Mouse (Mus musculus): ENCODE measurements around the gene Cga.

The Cga gene

GRCm38 (mm10) chr4:34893479-34893878, at the start of gene Cga:
Gene Cga, plus strand, starts transcription at chr4:34893779.
- DNase-seq (ENCODE audit: low read depth), result no peak

- DNase-seq (ENCODE audit: low read depth), result peak; percentile 23
Observed at GRCm38 (mm10) chr4:34843839-34844238, 49.7 kb upstream of the Cga start.

DNA sequence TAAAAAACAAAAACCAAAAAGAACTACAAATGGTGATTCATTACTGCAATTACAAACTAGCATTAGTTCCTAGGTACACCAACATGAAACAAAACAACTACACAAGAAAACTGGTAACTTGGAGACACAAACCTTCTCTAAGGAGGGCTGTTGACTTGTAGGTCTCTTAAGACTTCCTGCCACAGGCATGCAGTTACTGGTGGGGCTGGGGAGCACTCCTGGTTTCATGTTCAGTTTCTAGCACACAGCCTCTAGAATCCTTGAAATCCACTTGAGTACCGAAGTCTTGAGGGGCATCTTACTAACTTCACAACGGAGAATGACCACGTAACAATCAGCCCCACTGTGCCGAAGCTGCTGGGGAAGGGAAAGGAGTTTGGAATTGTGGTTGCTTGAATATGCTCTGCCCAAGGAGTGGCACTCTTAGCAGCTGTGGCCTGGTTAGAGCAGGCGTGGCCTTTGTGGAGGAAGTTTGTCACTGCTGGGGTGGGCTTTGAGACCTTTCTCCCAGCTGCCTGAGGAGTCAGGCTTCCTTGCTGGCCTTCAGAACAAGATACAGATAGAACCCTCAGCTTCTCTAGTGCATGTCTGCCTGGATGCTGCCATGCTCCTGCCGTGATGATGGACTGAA, 45.8 kb upstream of the Cga start:
- peak; percentile 35 for DNase-seq (ENCODE audit: low read depth)

GRCm38 (mm10) chr4:34850156-34850555, 43.4 kb upstream of the Cga start:
- DNase-seq (ENCODE audit: low read depth), result no peak

- no peak for DNase-seq (ENCODE audit: low read depth)
Observed at GRCm38 (mm10) chr4:34852051-34852450, 41.5 kb upstream of the Cga start.

- no peak for DNase-seq (ENCODE audit: low read depth)
Observed at GRCm38 (mm10) chr4:34855966-34856365, 37.6 kb upstream of the Cga start.

DNA sequence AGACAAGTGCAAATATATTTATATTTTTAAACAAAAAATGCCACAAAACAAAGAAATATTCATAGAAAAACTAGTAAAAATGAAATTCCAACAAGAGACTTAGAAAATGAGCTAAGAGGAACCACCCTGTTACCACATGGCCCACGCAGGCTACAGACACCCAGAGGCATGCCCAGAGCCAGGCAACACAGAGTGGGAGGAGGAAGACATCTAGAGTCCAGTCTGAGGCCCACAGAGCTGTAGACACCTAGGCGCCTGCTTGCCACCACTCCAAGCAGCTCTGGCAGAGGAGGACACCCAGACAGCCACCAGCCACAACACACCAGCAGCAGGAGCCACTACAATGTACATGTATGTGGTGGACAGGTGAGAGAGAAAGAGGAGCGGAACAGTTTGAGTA, 34.7 kb upstream of the Cga start:
- no peak for DNase-seq (ENCODE audit: low read depth)

GRCm38 (mm10) chr4:34859416-34859815, 34.2 kb upstream of the Cga start:
- DNase-seq (ENCODE audit: low read depth), result peak; percentile 22

DNA sequence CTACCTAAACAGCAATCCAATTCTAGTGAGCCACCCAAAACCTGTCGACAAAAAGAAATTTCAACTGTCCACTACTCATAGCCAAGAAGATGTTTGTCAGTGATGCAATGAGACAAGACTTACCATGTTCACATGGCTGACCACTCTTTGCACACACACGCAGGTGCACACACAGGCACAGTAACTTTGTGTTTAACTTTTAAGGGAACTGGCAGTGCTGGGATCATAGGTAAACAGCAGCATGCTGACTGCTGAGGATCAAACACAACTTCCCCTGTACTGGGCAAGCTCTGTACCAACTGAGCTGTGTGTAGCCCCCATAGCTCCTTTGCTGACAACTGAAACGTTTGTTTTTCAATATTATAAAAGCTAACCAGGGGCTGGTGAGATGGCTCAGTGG, 32.1 kb upstream of the Cga start:
- DNase-seq (ENCODE audit: low read depth), result no peak

DNA sequence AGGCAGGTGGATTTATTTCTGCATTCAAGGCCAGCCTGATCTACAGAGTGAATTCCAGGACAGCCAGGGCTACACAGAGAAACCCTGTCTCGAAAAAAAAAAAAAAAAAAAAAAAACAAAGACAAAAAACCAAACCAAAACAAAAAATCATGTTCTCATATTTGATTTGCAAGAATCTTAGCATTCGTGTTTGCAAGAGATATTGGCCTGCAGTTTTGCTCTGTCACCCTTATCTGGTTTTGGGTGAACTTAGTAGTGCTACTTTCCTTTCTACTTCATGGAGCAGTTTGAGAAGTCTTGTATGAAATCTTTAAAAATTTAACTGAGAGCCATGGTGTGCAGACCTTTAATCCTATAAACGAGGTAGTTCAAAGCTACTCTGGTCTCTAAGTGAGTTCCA, 23.8 kb upstream of the Cga start:
- no peak for DNase-seq (ENCODE audit: low read depth)

- DNase-seq (ENCODE audit: low read depth), result no peak
Observed at GRCm38 (mm10) chr4:34872896-34873495, 20.6 kb upstream of the Cga start.

DNA sequence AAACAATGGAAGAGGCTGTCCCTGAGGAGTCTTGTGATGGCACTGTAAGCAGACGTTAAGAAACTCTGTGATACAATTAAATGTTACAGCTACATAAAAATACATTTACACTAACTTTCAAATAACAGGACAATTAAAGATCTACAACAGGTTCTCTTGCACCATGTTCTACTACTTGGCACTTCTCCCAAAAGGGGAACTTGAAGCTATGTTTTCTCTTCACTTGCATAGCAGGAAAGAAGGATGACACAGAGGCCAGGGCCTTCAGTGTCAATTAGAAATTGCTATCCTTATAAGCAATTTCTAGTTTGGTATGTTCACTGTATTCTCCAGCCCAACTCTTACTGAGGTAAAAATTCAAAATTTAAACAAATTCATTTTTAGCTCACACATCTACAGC, 19.3 kb upstream of the Cga start:
- peak; percentile 55 for DNase-seq (ENCODE audit: low read depth)

DNA sequence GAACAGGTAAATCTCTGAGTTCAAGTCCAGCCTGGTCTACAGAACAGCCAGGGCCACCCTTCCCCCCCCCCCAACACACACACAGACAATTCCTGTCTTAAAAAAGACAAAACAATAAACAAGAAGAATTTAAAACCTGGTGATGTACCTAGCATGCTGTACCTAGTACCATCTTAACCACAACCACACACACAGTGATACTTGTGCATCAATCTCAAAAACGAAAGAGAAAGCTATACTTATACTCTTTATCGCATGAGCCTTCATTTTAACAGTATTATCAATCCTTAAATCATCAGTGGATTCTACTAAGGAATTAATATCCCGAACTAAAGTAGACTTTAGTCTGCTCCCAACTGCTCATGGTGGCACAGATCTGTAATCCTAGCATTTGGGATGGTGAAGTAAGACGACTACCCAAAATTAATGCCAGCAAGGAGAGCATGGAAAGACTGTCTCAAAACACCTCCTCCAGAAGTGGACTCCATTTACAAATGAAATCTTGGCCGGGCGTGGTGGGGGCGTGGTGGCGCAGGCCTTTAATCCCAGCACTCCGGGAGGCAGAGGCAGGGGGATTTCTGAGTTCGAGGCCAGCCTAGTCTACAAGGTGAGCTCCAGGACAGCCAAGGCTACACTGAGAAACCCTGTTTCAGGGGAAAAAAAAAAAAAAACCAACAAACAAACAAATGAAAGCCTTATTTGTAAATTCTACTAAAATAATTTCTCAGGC, 12.5 kb upstream of the Cga start:
- no peak for DNase-seq (ENCODE audit: low read depth)

DNA sequence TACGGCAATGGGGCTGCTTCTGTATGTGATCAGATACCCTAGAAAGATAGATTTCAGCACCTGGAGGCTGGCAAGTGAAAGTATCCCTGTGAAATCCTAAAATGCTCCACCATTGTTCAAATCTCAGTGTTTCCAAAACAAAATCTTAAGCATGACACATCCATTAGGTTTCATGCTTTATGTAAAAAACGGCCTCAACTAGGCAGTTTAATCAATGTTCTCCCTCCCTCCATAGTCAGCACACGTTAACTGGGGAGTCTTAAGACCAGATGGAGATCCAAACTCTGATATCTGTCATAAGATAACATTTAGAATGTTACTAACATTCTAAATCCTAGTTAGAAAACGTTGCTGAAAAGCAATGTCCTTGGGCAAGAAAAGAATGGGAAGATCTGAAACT, 11.7 kb upstream of the Cga start:
- DNase-seq (ENCODE audit: low read depth), result no peak

DNA sequence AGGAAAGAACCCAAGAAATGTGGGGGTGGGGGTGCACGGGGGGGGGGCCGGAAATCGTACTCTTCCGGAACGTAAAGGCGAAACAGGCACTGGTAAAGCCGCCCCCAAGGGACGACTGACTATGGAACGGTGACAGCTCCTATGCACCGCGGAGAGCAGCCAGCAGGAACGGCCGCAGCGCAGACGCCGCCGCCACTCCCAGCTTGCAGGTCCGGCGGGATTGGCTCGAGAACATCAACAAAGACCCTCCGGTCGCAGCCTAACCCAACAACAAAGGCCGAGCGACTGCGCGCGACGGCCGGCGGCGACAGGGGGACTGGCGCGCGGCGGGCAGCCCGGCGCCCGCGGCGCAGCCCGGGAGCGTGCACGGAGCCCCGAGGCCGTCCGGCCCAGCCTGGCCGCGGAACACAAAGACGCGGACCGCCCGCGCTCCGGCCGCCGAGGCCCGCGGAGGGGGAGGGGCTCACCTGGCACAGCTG, 11.2 kb upstream of the Cga start:
- DNase-seq (ENCODE audit: low read depth), result peak; percentile 57

- DNase-seq (ENCODE audit: low read depth), result peak; percentile 92
Observed at GRCm38 (mm10) chr4:34882818-34883217, 10.8 kb upstream of the Cga start, which contains the start of gene Zfp292. Gene Zfp292, minus strand, starts transcription at chr4:34882960.

DNA sequence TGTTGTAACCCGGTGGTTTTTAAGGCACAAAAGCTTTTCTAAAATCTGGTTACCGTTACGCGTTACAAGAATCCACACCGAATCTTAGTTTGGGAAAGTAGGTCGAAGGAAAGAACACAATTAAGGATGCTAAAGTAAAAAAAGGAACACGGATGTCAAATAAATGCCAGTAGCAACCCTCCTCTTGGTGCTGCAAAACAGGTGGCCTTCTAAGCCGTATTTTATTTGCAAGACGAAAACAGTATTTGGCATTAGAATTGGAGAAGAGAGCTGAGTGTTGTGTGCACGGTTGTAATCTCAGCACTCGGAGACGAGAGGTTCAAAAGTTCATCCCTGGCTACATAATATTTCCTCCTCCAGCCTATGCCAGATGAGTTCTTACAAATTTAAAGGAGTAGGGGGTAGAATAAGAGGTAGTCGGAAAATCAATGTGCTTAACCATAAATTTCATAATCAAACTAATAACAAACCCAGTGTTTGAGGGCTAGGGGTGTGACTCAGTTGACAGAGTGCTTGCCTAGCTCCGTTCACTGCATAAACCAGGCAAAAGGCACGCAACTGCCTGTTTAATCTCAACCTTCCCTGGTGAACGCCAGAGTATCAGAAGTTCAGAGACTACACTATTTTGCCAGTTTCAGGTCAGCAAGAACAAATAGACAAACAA, 10.1 kb upstream of the Cga start:
- peak; percentile 31 for DNase-seq (ENCODE audit: low read depth)

DNA sequence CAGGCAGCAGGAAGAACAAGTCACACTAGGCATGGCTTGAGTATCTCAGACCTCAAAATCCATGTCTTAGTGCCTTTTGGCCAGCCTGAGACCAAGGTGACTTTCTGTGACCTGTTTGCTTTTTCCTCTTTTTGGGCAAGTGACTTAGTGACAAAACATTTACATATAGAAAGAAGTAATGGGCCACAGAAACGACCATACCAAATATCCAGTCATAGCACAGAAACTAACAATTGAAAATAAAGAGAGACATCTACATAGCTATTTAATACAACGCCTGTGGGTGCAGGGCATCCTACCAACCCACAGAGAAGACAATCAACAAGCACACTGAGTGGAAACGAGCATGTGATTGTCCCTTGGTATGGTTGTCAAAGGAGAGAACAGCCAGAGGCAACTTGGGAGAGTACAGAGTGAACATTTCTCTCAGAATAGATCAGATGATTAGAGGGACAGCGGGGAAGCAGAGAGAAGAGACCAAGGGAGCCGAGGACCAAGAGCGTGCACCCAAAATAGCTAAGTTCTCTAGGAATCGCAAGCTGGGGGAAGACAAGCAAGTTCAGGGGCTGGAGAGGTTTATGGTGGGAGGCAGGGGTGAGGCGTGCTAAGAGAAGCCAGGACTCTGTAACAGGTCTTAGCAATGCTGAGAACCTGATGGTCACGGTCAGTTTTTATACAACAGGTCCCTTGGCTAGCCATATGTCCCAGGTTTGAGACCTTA, 7.8 kb upstream of the Cga start:
- no peak for DNase-seq (ENCODE audit: low read depth)

DNA sequence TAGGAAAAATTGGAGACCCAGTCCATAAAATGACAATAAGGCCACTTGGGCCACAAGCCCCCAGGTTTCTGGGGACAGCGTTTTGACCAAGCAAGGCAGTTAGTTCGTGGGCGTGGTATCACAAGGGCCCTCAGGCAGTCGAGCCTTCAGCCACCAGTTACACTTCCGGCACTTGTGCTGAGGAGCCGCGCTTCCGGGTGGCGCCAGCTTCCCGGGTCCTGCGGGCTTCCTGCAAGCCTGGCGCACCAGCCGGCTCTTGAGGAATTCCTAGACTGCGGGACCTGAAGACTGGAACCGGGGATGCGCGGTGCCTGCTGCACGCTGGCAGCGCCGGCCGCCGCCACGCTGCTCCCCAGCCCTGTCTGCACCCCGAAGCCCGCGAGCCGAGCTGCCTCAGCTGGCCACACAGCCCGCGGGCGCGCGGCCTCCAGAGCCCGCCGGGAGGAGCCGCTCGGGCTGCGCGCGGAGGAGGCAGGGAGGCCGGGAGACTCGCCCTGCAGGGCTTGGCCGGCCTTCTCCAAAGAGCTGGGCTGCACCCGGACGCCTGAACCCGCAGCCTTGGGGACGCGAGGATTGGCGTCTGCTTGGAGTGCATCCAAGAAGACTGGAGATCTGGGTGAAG, 7.0 kb upstream of the Cga start:
- peak; percentile 86 for DNase-seq (ENCODE audit: low read depth)

- DNase-seq (ENCODE audit: low read depth), result no peak
Observed at GRCm38 (mm10) chr4:34887295-34887694, 6.3 kb upstream of the Cga start.

GRCm38 (mm10) chr4:34889101-34889811, 4.3 kb upstream of the Cga start:
- no peak for DNase-seq (ENCODE audit: low read depth)

Data from 416B (cell line).